Mouse (Mus musculus) frontal cortex, postnatal 10 days (tissue): Measurements from ENCODE around the gene Hist1h2ac.
"Not testable (repeated sequence)": the region's sequence is repeated elsewhere in the genome, so short reads cannot be mapped to it uniquely, and the experiment has no call there.

ENCODE experiments used
- DNase-seq, 2 experiments: peaks; one replicate each; pipeline ENCODE4 v3.0.0; 2022; ENCODE audit warnings: low spot score in 2 of 2, mixed read lengths in 1 of 2

The Hist1h2ac gene

GRCm38 (mm10) chr13:23683755-23684281 is at the start of gene Hist1h2ac, which contains the start of gene Hist1h2bc:
Hist1h2ac (minus strand) TSS chr13:23683948.
Hist1h2bc (plus strand) TSS chr13:23684199.
- DNase-seq: peak; percentile 78 to 80

GRCm38 (mm10) chr13:23732156-23732804 is 48.5 kb upstream of the Hist1h2ac start:
- no peak for DNase-seq

- DNase-seq: no peak
Observed at GRCm38 (mm10) chr13:23730479-23730878, 46.7 kb upstream of the Hist1h2ac start.

DNA sequence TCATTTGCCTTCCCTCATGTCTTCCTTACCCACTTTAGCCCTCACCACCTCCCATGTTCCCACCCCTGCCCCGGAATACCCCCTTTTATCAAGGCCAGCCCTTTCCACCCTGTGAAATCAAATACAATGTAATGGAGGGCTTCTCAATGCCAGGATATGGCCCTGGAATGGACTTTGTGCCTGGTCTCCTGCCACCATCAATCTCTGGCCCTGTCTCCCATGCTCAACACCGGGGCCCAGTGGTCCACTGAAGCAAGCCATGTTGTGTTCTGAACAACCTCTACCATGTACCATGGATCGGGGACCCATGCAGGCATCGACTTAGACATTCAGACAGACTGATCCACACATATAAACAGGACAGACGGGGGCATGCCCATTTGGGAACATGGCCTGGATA is 46.0 kb upstream of the Hist1h2ac start:
- DNase-seq: no peak

- no peak for DNase-seq
Observed at GRCm38 (mm10) chr13:23729192-23729525, 45.4 kb upstream of the Hist1h2ac start.

- DNase-seq: no peak
Observed at GRCm38 (mm10) chr13:23728472-23729191, 44.9 kb upstream of the Hist1h2ac start.

DNA sequence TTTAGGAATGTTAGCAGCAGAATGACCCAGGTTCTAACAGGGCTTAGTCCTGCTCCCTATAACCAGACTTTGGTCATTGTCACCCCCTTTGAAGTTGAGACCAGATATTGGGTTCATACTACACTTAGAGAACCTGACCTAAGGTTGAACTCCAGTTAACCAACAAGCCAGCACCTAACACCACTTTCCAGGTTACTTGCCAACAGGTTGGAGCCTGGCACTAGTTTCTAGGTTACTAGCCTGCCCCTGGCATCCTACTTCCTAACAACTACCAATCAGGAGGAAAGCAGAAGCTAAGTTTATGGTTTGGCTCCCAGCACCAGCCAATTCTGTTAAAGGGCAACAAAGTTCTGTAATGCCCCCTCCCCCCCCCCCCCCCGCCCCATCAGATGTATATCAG is 41.5 kb upstream of the Hist1h2ac start:
- no peak for DNase-seq

- DNase-seq: no peak
Observed at GRCm38 (mm10) chr13:23724239-23724638, 40.5 kb upstream of the Hist1h2ac start.

GRCm38 (mm10) chr13:23717593-23718245 is 34.0 kb upstream of the Hist1h2ac start:
- DNase-seq: not testable (repeated sequence)

GRCm38 (mm10) chr13:23717176-23717575 is 33.4 kb upstream of the Hist1h2ac start:
- no peak for DNase-seq

DNA sequence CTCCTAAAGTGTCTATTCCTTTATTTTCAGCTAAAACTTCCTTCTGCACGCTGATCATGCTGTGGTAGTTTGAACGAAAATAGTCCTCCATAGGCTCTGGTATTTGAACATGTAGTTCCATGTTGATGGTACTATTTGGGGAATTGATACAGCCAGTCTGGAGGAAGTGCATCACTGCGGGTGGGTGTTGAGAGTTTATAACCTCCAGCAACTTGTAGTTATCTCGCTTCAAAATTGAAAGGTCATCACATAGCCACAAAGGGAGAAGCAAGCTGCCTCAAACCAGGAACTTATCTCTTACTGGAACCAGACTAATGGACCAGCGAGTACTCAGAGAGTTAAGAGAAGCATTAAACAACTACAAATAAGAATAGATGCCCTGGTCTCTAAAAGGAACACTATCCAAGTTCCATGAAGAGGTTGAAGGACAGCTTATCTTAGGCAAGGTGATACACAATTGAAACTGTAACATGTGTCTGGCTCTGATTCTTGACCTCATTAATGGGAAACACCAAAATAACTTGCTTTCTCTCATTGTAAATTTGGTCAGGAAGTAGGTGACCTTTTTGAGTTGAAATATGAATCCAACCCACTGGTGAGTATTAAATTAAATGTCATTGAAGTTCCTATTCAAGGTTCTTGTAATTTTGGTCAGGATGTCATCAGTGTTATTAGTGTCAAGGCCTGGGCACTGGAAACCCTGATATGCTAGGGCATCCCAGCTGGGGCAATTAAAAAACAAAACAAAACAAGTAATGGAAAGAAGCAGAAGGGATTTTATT is 32.7 kb upstream of the Hist1h2ac start:
- DNase-seq: no peak

DNA sequence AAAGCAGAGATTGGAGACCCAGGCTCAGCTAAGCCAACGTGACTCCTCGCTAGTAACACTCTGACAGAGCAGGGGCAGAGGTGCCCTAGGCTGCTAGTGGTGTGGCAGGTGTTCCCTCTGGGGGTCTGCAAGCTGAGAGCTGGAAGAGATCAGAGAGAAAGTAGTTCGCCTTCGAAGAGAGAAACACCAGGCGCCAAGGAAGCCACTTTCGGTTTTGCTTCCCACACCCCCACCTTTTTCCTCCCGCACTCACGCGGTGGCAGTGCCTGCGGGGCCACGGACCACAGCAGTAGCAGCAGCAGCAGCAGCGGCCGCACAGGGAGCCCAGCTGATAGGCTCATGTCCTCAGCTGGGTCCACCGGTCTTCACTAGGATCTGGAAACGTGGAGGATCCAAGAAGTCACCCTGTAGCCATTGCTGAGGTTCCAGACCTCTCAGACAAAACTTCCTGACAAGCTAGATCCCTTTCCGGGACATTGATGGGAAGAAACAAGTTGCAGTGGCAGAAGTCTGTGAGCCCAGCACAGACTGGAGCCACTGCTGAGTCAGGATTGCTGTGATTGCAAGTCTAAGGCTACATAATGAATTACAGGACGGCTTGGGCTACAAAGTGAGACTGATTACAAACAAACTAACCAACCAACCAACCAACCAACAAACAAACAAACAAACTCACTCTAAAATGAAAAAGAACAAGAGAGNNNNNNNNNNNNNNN is 26.8 kb upstream of the Hist1h2ac start, which contains the start of gene Hfe:
Gene Hfe, minus strand, starts transcription at position 481 of the 716 bp plus-strand sequence.
- no peak for DNase-seq

DNA sequence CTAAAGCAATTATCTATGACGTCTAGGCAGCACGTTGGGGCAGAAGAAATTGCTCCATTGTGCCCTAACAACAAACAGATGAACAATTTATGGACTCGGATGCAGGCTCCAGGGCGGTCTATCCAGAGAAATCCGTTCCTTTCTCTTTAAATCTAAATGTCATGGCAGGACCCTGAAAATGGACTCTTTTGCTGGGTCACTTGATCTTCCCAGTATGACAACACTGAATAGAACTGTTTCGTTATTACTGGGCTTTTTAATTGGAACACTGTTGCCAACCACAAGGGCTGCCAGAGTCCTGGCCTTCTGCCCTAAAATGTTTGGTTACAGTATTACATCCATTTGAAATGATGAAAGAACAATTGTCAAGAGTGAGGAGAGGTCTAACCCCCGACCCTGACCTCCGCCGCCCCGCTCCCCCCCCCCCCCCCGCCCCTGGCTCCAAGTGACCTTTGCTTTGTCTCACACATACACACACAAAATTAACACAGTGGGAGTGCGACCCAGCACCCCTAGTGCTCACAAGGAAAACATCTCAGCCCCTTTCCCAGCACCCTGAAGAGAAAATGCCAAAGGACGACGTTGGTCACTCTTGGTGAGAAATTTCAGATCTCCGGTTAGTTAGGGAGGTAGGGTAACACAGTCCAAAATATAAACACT is 26.1 kb upstream of the Hist1h2ac start:
- no peak for DNase-seq

DNA sequence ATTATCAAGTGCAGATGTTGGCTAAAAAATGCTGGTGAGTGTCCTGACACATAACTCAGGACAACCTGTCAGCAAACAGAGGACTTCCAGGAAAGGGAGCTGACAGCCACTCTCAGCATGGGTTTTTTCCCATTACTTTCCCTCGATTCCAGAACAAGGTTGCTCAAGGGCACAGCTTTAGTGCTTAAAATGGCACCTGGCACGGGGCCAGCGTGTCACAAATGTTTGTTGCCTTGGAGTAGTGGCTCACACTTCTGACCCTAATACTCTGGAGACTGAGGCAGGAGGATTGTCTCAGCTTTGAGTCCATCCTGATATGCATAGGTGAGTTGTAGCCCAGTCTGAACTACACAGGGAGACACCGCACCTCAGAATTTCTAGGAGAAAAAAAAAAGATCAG is 24.9 kb upstream of the Hist1h2ac start:
- DNase-seq: no peak

- no peak for DNase-seq
Observed at GRCm38 (mm10) chr13:23708041-23708440, 24.3 kb upstream of the Hist1h2ac start.

DNA sequence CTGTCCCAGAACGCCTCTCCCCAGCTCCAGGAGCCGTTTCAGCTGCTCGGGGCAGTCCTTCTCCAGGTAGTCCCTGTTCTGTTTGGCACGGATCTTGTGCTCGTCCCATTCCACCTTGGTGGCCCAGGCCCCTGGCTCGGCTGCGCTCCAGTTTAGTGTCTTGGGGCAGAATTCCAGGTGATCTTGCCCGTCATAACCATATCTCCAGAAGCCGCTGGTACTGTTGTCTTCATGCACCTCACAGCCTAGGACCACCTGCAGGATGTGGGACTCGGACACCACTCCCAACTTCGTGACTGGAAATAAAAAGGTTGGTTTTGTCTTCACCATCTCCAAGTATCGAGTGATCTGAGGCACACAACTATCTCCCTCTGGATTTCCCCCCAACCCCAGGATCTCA is 23.0 kb upstream of the Hist1h2ac start:
- DNase-seq: no peak

- no peak for DNase-seq
Observed at GRCm38 (mm10) chr13:23705751-23706356, 22.1 kb upstream of the Hist1h2ac start.

- DNase-seq: not testable (repeated sequence)
Observed at GRCm38 (mm10) chr13:23702801-23703200, 19.1 kb upstream of the Hist1h2ac start.

GRCm38 (mm10) chr13:23702220-23702619 is 18.5 kb upstream of the Hist1h2ac start:
- DNase-seq: no peak
